Mouse (Mus musculus): ENCODE data around the gene Entpd7. TPM values are rescaled to one million over a fixed set of nuclear protein-coding genes. Genes with fewer than 3 reads are reported as not detected.

Entpd7 gene
- polyA plus RNA-seq, 1 experiment = 4.3 TPM

DNA sequence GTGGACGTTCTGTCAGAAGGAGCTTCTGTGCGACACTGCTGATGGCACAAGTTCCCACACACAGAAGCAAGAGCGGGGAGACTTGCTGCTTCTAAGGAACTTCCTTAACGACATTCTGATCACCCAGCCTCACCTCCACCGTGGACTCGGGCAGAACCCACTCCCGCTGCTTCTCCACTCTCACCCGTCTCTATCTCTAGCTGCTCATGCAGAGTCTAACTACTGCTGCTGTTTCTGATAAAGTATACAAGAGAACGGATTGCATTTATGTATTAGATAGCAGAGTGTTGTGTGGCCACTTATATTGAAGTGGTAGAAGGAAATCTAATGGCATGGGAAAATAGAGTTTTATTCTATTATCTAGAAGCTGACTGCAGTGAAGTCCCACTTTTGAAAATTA is 28.7 kb upstream of the Entpd7 start:
- Histone ChIP-seq H3K27me3 (ENCODE audit: control insufficient read depth, insufficient read depth, insufficient read length) (no peaks in the 10 kb centered on the region), H3ac (ENCODE audit: control insufficient read depth, insufficient read length, low read depth) (no peak overlapping the region), H3K36me3 (ENCODE audit: control insufficient read depth, insufficient read depth) (peaks cover 25% of the 10 kb centered on the region), H3K79me3 (ENCODE audit: low read depth) (no peaks in the 10 kb centered on the region), H3K4me3 (ENCODE audit: insufficient read depth, poor library complexity, severe bottlenecking) (no peak overlapping the region), H3K79me2 (ENCODE audit: control insufficient read depth, insufficient read depth) (no peaks in the 10 kb centered on the region)
- TF ChIP-seq MAX (IDR thresholded peaks at IDR 0.05) (no peak), MYOG (IDR thresholded peaks at IDR 0.05; ENCODE audit: control insufficient read depth, extremely low read depth, insufficient read length) (no peak), FOSL1 (IDR thresholded peaks at IDR 0.05; ENCODE audit: insufficient read depth, low read length, poor library complexity, severe bottlenecking) (no peak), USF1 (IDR thresholded peaks at IDR 0.05; ENCODE audit: low read depth) (no peak), MYOD1 (IDR thresholded peaks at IDR 0.05; ENCODE audit: control insufficient read depth, insufficient read length, low read depth) (no peak), CEBPB (IDR thresholded peaks at IDR 0.05; ENCODE audit: low read depth) (no peak), CTCF (IDR thresholded peaks at IDR 0.05; ENCODE audit: control insufficient read depth, insufficient read depth, insufficient read length) (no peak)

GRCm38 (mm10) chr19:43662176-43662967 is 27.1 kb upstream of the Entpd7 start:
- Histone ChIP-seq H3K79me2 (ENCODE audit: control insufficient read depth, insufficient read depth) (peaks cover 2% of the 10 kb centered on the region), H3K36me3 (ENCODE audit: control insufficient read depth, insufficient read depth) (peaks cover 31% of the 10 kb centered on the region), H3K4me3 (ENCODE audit: insufficient read depth, poor library complexity, severe bottlenecking) (no peak overlapping the region), H3ac (ENCODE audit: control insufficient read depth, insufficient read length, low read depth) (no peak overlapping the region), H3K27me3 (ENCODE audit: control insufficient read depth, insufficient read depth, insufficient read length) (no peaks in the 10 kb centered on the region), H3K79me3 (ENCODE audit: low read depth) (no peaks in the 10 kb centered on the region)
- TF ChIP-seq MYOD1 (IDR thresholded peaks at IDR 0.05; ENCODE audit: control insufficient read depth, insufficient read length, low read depth) (no peak), MAX (IDR thresholded peaks at IDR 0.05) (no peak), USF1 (IDR thresholded peaks at IDR 0.05; ENCODE audit: low read depth) (no peak), CTCF (IDR thresholded peaks at IDR 0.05; ENCODE audit: control insufficient read depth, insufficient read depth, insufficient read length) (no peak), CEBPB (IDR thresholded peaks at IDR 0.05; ENCODE audit: low read depth) (no peak), FOSL1 (IDR thresholded peaks at IDR 0.05; ENCODE audit: insufficient read depth, low read length, poor library complexity, severe bottlenecking) (no peak), MYOG (IDR thresholded peaks at IDR 0.05; ENCODE audit: control insufficient read depth, extremely low read depth, insufficient read length) (no peak)

- Histone ChIP-seq H3ac (ENCODE audit: control insufficient read depth, insufficient read length, low read depth) (no peak overlapping the region), H3K79me3 (ENCODE audit: low read depth) (peaks cover 2% of the 10 kb centered on the region), H3K36me3 (ENCODE audit: control insufficient read depth, insufficient read depth) (peaks cover 31% of the 10 kb centered on the region), H3K4me3 (ENCODE audit: insufficient read depth, poor library complexity, severe bottlenecking) (no peak overlapping the region), H3K79me2 (ENCODE audit: control insufficient read depth, insufficient read depth) (peaks cover 13% of the 10 kb centered on the region), H3K27me3 (ENCODE audit: control insufficient read depth, insufficient read depth, insufficient read length) (no peaks in the 10 kb centered on the region)
- no peak for TF ChIP-seq USF1 (IDR thresholded peaks at IDR 0.05; ENCODE audit: low read depth)
- no peak for TF ChIP-seq MYOD1 (IDR thresholded peaks at IDR 0.05; ENCODE audit: control insufficient read depth, insufficient read length, low read depth)
- no peak for TF ChIP-seq MYOG (IDR thresholded peaks at IDR 0.05; ENCODE audit: control insufficient read depth, extremely low read depth, insufficient read length)
- no peak for TF ChIP-seq CEBPB (IDR thresholded peaks at IDR 0.05; ENCODE audit: low read depth)
- TF ChIP-seq MAX (IDR thresholded peaks at IDR 0.05) = no peak
- no peak for TF ChIP-seq FOSL1 (IDR thresholded peaks at IDR 0.05; ENCODE audit: insufficient read depth, low read length, poor library complexity, severe bottlenecking)
- TF ChIP-seq CTCF (IDR thresholded peaks at IDR 0.05; ENCODE audit: control insufficient read depth, insufficient read depth, insufficient read length) = no peak
These were observed 26.0 kb upstream of the Entpd7 start for GRCm38 (mm10) chr19:43663471-43663870.

DNA sequence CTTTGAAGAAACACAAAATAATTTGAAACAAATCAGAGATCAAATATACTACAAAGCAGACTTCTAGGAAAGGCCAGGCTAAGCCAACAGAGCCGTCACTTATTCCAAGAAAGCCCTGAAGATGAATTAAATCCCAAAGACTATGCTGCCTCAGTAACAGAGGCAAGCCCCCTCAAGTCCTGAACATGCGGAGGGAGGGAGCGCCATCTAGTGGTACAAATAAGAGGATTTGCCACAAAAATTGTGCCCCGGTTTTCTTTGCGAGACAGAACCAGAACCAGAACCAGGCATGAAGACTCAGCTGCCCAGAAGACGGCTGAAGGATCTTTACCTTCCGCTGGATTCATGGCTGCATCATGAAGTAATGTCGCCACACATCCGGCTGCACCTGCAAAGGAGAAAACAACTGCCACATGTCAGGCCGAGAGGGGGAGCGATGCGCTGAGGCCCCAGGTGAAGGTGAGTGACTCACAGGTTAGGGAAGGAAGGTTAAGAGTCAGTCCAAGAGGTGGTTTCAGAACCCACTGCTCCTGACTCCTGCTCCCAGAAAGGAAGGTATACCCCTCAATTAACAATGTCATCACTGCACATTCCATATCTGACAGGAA is 23.9 kb upstream of the Entpd7 start:
- Histone ChIP-seq H3K36me3 (ENCODE audit: control insufficient read depth, insufficient read depth) (peaks cover 31% of the 10 kb centered on the region), H3K79me2 (ENCODE audit: control insufficient read depth, insufficient read depth) (peaks cover 34% of the 10 kb centered on the region), H3K4me3 (ENCODE audit: insufficient read depth, poor library complexity, severe bottlenecking) (no peak overlapping the region), H3K27me3 (ENCODE audit: control insufficient read depth, insufficient read depth, insufficient read length) (no peaks in the 10 kb centered on the region), H3K79me3 (ENCODE audit: low read depth) (peaks cover 8% of the 10 kb centered on the region), H3ac (ENCODE audit: control insufficient read depth, insufficient read length, low read depth) (no peak overlapping the region)
- TF ChIP-seq MYOD1 (IDR thresholded peaks at IDR 0.05; ENCODE audit: control insufficient read depth, insufficient read length, low read depth) (no peak), MAX (IDR thresholded peaks at IDR 0.05) (no peak), CTCF (IDR thresholded peaks at IDR 0.05; ENCODE audit: control insufficient read depth, insufficient read depth, insufficient read length) (no peak), USF1 (IDR thresholded peaks at IDR 0.05; ENCODE audit: low read depth) (no peak), FOSL1 (IDR thresholded peaks at IDR 0.05; ENCODE audit: insufficient read depth, low read length, poor library complexity, severe bottlenecking) (no peak), CEBPB (IDR thresholded peaks at IDR 0.05; ENCODE audit: low read depth) (no peak), MYOG (IDR thresholded peaks at IDR 0.05; ENCODE audit: control insufficient read depth, extremely low read depth, insufficient read length) (no peak)

- H3ac ChIP-seq (ENCODE audit: control insufficient read depth, insufficient read length, low read depth) = no peak overlapping the region
These were observed 22.6 kb upstream of the Entpd7 start for GRCm38 (mm10) chr19:43666661-43667429.

More at GRCm38 (mm10) chr19:43666661-43667429, 22.6 kb upstream of the Entpd7 start:
- no peaks in the 10 kb centered on the region for H3K27me3 ChIP-seq (ENCODE audit: control insufficient read depth, insufficient read depth, insufficient read length)
- TF ChIP-seq MYOG (IDR thresholded peaks at IDR 0.05; ENCODE audit: control insufficient read depth, extremely low read depth, insufficient read length) (no peak), USF1 (IDR thresholded peaks at IDR 0.05; ENCODE audit: low read depth) (no peak), CTCF (IDR thresholded peaks at IDR 0.05; ENCODE audit: control insufficient read depth, insufficient read depth, insufficient read length) (no peak), MAX (IDR thresholded peaks at IDR 0.05) (no peak), CEBPB (IDR thresholded peaks at IDR 0.05; ENCODE audit: low read depth) (no peak), FOSL1 (IDR thresholded peaks at IDR 0.05; ENCODE audit: insufficient read depth, low read length, poor library complexity, severe bottlenecking) (no peak), MYOD1 (IDR thresholded peaks at IDR 0.05; ENCODE audit: control insufficient read depth, insufficient read length, low read depth) (no peak)
- H3K36me3 ChIP-seq (ENCODE audit: control insufficient read depth, insufficient read depth) = peaks cover 31% of the 10 kb centered on the region
- peaks cover 16% of the 10 kb centered on the region for H3K79me3 ChIP-seq (ENCODE audit: low read depth)
- H3K79me2 ChIP-seq (ENCODE audit: control insufficient read depth, insufficient read depth) = peaks cover 47% of the 10 kb centered on the region
- no peak overlapping the region for H3K4me3 ChIP-seq (ENCODE audit: insufficient read depth, poor library complexity, severe bottlenecking)

All from C2C12 (cell line).